Mouse (Mus musculus) left cerebral cortex, adult 18-20 months (tissue): ENCODE measurements around the gene Ddx18. TPM values are rescaled to one million over a fixed set of nuclear protein-coding genes. Genes with fewer than 3 reads are reported as not detected.
A peak's percentile ranks its signal among the peaks of the same experiment; 100 is the strongest.

ENCODE experiments used
- DNase-seq, 2 experiments: peaks; one replicate each; pipeline ENCODE4 v3.0.0; 2021 to 2022; ENCODE audit warnings: low spot score in 2 of 2, mixed read lengths in 1 of 2
- long read RNA-seq, 2 experiments: library from polyadenylated mRNA; stranded (forward); transcript quantifications; one replicate each; pipeline ENCODE4 v2.0.0; 2021
- total RNA-seq, 2 experiments: library from RNA; stranded (reverse); gene quantifications; 2 replicates each; pipeline ENCODE4 v1.2.3; 2021

Gene Ddx18
- total RNA-seq: 10 to 100 TPM; 27.2 to 30.1 TPM
- long read RNA-seq, experiment 1, transcript Ddx18-201 (13 exons, 2,258 nt): major isoform, 29 of 32 reads
- long read RNA-seq, experiment 1, partial matches to known transcripts: 3 of 32 reads
- long read RNA-seq, experiment 1, other reads (novel, unspliced or antisense): 0 of 32 reads
- long read RNA-seq, experiment 2, transcript Ddx18-201 (13 exons, 2,258 nt): major isoform, 18 of 22 reads
- long read RNA-seq, experiment 2, partial matches to known transcripts: 2 of 22 reads
- long read RNA-seq, experiment 2, other reads (novel, unspliced or antisense): 2 of 22 reads

DNA sequence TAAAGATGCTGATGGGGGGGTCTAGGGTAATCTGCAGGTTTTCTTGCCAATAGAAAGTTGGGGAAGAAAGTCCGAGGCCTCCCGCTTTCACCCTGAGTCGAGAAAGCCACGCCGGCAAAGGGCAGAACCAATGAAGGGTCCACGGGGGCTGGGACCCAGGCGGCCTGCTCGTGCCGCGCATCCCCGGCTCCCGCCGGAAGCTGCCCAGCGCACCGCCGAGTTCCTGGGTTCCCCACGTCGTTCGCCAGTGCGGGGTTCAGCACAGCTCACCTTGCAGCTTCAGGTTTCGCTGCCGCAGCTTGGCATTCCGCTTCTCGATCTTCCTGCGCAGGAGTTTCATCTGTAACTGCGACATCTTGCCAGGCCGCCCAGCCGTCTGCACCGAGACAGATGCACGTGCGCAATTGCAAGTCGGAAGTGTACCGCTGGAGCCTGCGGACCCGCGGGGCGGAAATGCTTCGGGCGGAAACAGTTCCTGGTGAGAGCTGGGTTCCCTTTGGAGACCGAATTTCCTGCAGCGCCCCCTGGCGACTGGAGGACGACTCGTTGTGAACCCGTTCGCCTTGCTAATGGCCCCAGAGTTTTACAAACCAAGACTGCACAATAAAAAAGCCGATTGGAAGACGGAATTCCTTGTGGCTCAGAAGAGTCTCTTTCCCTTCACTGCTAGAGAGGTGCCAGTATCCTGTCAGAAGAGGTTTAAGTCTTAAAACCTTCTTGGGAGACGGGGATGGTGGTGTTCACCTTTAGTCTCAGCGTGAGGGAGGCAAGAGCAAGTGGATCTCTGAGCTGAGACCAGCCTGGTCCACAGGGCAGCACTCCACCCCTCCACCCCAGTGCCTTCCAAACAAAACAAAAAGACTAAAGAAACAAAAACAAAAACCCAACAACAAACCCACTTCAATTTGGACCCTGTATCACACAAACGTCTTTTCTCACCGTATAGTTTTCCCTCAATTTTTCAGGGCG lies at the start of gene Ddx18:
Ddx18 (minus strand) TSS at position 469 of the 969 bp plus-strand sequence.
- DNase-seq: peak; percentile 97 to 100

- no peak for DNase-seq
Observed at GRCm38 (mm10) chr1:121608000-121608399, 40.2 kb upstream of the Ddx18 start.

DNA sequence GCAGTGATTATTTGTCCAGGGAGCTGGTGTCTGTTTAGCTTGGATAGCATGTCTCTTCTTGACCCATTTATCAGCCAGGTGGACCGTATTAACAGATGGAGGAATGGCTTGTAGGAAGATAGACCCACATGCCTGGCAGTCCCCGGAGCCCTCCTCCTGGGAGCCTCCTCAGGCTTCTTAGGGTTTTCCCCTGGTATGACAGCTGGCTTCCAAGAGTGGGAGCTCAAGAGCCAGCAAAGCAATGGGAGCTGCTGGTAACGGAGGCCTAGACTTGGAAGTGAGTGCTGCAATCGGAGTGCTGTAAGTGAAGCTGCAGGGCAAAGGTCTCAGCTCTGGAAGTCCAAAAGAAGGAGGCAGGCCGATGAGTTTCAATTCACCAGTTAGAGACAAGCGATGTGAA lies 37.3 kb upstream of the Ddx18 start:
- DNase-seq: peak; percentile 14 to 39

DNA sequence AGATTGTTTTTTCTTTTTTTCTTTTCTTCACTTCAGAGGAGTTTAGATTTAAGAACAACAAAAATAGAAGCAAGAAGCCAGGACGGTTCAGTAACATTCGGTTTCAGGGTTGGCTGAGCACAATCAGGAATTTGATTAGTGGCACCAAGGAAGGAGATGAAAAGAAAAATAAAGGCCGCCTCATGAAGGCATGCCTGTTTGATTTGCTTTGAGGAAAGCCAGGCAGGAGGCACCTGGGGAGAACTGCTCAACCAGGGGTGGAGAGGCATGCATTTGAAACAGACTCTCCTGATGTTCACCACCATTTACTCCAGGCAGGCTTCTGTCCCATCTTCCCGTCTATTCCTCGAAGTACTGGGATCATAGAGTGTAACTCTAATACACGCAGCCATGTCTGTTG lies 34.1 kb upstream of the Ddx18 start:
- no peak for DNase-seq

DNA sequence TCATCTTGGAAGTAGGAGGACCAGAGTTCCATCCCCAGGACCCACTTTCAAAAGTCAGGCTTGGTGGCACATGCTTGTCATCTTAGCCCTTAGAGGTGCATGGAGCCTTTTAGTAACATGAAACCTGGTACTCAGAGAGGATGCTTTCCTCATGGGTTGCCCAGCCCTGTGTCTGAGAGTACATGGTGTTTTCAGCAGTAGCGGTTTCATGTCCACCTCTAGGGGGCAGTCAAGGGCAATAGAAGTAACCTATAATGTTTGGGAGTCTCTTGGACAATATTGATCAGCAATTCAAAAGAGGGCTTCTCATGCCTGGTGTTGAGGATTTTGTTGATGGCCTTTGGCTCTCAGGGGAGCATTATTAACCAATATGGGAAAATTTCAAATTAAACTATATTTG lies 33.3 kb upstream of the Ddx18 start:
- peak in 1 of 2 experiments; percentile 16 for DNase-seq

GRCm38 (mm10) chr1:121598421-121598820 lies 30.6 kb upstream of the Ddx18 start:
- no peak for DNase-seq

GRCm38 (mm10) chr1:121596951-121597625 lies 29.3 kb upstream of the Ddx18 start:
- DNase-seq: no peak

- DNase-seq: no peak
Observed at GRCm38 (mm10) chr1:121584838-121585237, 17.0 kb upstream of the Ddx18 start.

DNA sequence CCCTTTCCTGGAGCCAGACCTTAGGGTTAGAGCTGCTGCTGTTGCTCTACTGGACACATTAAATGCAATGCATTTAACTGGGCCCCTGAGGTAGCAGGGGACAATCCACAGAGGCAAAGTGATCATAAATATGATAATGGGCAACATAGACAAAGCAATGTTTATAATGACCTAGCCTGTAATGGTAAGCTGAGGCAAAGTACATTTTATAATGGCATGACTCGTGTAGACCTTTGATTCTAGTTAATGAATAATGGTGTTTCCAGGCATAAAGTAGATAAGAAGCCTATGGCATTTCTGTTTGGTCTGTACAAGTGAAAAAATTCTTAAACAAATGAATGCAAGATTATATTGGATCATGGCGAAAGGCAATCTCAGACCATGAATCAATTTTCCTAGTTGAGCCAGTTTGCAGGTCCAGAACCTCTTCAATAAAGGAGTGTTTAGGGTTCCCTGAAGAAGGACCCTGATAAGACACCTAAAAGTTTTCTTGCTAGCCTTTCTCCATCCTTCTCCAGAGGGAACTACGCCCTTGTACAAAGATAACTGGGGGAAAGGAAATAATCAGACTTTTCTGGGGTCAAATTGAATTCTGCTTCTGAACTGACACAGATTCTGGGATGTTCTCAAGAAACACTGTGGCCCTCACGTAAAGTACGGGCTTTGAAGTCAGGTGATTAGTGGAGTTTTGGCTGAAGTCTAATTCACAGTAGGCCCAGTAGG lies 13.5 kb upstream of the Ddx18 start:
- no peak for DNase-seq

DNA sequence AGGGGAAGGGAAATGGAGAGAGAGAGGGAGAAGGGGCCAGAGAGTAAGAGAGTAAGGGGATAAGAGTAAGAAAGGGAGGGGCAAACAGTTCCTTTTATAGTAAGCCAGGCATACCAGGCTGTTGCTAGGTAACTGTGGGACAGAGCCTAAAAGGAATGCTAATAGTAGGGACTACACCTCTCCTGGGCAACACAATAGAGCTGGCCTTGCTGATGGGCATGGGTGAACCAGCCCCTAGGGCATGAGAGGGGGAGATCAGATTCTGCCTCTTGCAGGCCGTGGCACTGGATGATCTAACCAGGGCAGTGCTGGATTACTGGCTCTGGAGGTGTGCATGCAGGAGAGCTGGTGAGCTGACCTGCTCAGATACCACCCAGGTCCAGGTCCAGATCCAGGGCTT lies 9.7 kb upstream of the Ddx18 start:
- DNase-seq: no peak

GRCm38 (mm10) chr1:121570522-121570921 lies 2.7 kb upstream of the Ddx18 start:
- DNase-seq: no peak

GRCm38 (mm10) chr1:121557861-121558260 lies 9.9 kb downstream of the Ddx18 start:
- DNase-seq: no peak

- DNase-seq: peak; percentile 57 to 61
Observed at GRCm38 (mm10) chr1:121551457-121551835, 16.3 kb downstream of the Ddx18 start.

GRCm38 (mm10) chr1:121550801-121551456 lies 16.9 kb downstream of the Ddx18 start:
- no peak for DNase-seq

DNA sequence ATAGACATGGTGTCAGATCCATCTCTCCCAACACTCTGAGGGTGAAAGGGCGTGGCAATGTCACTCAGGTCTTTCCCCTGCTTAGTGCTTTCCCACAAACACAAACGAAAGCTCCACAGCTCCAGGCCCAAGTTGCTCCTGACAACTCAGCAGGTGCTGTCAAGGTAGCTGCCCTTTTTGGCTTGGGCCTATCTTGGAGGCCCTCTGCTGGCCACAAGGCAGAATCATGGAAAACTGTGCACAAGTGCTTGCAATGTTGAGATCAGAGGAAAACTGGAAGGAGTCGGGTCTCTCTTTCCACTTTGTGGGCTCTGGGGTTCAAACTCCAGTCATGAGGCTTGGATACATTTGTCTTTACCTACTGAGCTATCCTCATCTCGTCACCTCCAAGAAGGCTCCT lies 18.3 kb downstream of the Ddx18 start:
- no peak for DNase-seq

DNA sequence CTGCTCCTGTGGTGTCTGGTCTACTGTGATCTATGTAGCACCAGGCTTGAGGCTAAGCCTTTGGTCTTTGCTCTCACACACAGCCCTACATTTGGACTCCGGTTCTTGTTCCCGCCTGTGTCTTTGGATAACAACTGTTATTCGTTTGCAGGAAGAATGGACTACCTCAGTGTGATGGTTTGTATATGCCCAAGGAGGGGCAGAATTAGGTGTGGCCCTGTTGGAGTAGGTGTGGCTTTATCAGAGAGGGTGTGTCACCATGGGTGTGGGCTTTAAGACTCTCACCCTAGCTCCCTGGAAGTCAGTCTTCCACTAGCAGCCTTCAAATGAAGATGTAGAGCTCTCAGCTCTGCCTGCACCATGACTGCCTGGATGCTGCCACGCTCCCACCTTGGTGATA lies 19.1 kb downstream of the Ddx18 start:
- no peak for DNase-seq

- peak in 1 of 2 experiments; percentile 45 for DNase-seq
Observed at GRCm38 (mm10) chr1:121546844-121547243, 20.9 kb downstream of the Ddx18 start.

GRCm38 (mm10) chr1:121540361-121540760 lies 27.4 kb downstream of the Ddx18 start:
- no peak for DNase-seq

DNA sequence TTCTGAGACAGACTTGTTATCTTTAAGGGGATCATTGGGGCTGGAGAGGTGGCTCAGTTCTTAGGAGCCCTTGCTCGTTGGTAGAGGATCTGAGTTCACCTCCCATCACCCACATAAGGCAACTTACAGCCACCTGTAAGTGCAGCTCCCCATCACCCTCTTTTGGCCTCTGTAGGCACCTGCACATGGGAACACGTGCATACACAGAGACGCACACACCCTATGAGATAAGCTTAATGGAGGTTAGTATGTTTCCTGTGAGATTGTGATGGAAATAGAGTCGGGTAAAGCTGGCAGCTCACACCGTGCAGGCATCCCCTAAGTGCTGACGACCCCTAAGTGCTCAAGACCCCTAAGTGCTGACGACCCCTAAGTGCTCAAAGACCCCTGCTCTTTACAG lies 36.4 kb downstream of the Ddx18 start:
- DNase-seq: no peak

DNA sequence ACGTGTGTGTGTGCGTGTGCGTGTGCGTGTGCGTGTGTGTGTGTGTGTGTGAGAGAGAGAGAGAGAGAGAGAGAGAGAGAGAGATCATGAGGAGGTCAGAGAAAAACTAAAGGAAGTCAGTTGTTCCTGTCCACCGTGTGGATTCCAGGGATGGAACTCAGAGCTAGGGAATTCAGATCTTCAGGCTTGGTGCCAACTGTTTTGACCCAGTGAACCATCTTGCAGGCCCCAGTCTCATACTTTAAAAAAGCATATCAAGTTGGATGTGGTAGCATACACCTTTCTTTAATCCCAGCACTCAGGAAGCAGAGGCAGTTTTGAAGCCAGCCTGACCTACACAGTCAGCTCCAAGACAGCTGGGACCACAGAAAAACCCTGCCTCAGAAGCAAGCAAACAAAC lies 38.5 kb downstream of the Ddx18 start:
- DNase-seq: no peak

GRCm38 (mm10) chr1:121528399-121528720 lies 39.4 kb downstream of the Ddx18 start, which contains the start of gene Htr5b:
Gene Htr5b (minus strand): TSS chr1:121528465.
- DNase-seq: peak; percentile 21 to 31
